Mouse (Mus musculus): ENCODE data around the gene Ccdc50. TPM values are rescaled to one million over a fixed set of nuclear protein-coding genes. Genes with fewer than 3 reads are reported as not detected.
A peak's percentile ranks its signal among the peaks of the same experiment; 100 is the strongest.

Gene Ccdc50
- polyA plus RNA-seq, 1 experiment from 2014 or later, result 55.5 TPM

- WGBS, result 69% methylated on average over 12 of the region's 12 CpGs
- no peak overlapping the region for H3K27ac ChIP-seq (replicated peaks; ENCODE audit: low read depth, low read length)
- no peak overlapping the region for H3K9ac ChIP-seq (ENCODE audit: low read length)
These were observed 746 bp upstream of the Ccdc50 start for GRCm38 (mm10) chr16:27387634-27388611.

GRCm38 (mm10) chr16:27389534-27390282 is 1.0 kb downstream of the Ccdc50 start:
- ATAC-seq (ENCODE audit: insufficient number of reproducible peaks, low FRiP score, low TSS enrichment, low read depth) (no peak; the same call in 1 of the 2 replicates), DNase-seq (ENCODE audit: low spot score) (peak; percentile 36)
- H3K4me1 ChIP-seq (ENCODE audit: control insufficient read depth, insufficient read depth, low read length), result no peaks in the 10 kb centered on the region; the same call in 1 of the 2 replicates
- H3K9me3 ChIP-seq (ENCODE audit: control insufficient read depth, low read length), result no peaks in the 10 kb centered on the region
- peak overlapping the region; percentile 95; the same call in 1 of the 2 replicates for H3K27ac ChIP-seq (replicated peaks; ENCODE audit: low read depth, low read length)
- H3K9ac ChIP-seq (ENCODE audit: low read length), result peak overlapping the region; percentile 96
- peak overlapping the region; percentile 58 for H3K4me2 ChIP-seq (ENCODE audit: low read depth, severe bottlenecking)
- H3K4me3 ChIP-seq (ENCODE audit: low read depth, low read length), result peak overlapping the region; percentile 74
- WGBS, result 41% methylated on average over 7 of the region's 7 CpGs
- no peaks in the 10 kb centered on the region for H3K27me3 ChIP-seq (ENCODE audit: control insufficient read depth, insufficient read depth, low read length)
- H3K36me3 ChIP-seq (ENCODE audit: control insufficient read depth, insufficient read depth, low read length), result no peaks in the 10 kb centered on the region

More at GRCm38 (mm10) chr16:27387634-27388611, 746 bp upstream of the Ccdc50 start:
- H3K27me3 ChIP-seq (ENCODE audit: control insufficient read depth, insufficient read depth, low read length), result no peaks in the 10 kb centered on the region
- H3K4me3 ChIP-seq (ENCODE audit: low read depth, low read length), result peak overlapping the region; percentile 74
- no peaks in the 10 kb centered on the region; the same call in 1 of the 2 replicates for H3K4me1 ChIP-seq (ENCODE audit: control insufficient read depth, insufficient read depth, low read length)
- DNase-seq (ENCODE audit: low spot score), result no peak
- ATAC-seq (ENCODE audit: insufficient number of reproducible peaks, low FRiP score, low TSS enrichment, low read depth), result no peak
- no peaks in the 10 kb centered on the region for H3K9me3 ChIP-seq (ENCODE audit: control insufficient read depth, low read length)
- no peaks in the 10 kb centered on the region for H3K36me3 ChIP-seq (ENCODE audit: control insufficient read depth, insufficient read depth, low read length)
- H3K4me2 ChIP-seq (ENCODE audit: low read depth, severe bottlenecking), result peak overlapping the region; percentile 58

- Histone ChIP-seq H3K4me1 (ENCODE audit: control insufficient read depth, insufficient read depth, low read length) (no peaks in the 10 kb centered on the region; the same call in 1 of the 2 replicates), H3K9me3 (ENCODE audit: control insufficient read depth, low read length) (no peaks in the 10 kb centered on the region), H3K27me3 (ENCODE audit: control insufficient read depth, insufficient read depth, low read length) (no peaks in the 10 kb centered on the region), H3K4me3 (ENCODE audit: low read depth, low read length) (peak overlapping the region; percentile 74; the same call in 1 of the 2 replicates), H3K36me3 (ENCODE audit: control insufficient read depth, insufficient read depth, low read length) (no peaks in the 10 kb centered on the region), H3K27ac (replicated peaks; ENCODE audit: low read depth, low read length) (no peak overlapping the region), H3K4me2 (ENCODE audit: low read depth, severe bottlenecking) (peak overlapping the region; percentile 58; the same call in 1 of the 2 replicates), H3K9ac (ENCODE audit: low read length) (no peak overlapping the region)
- DNase-seq (ENCODE audit: low spot score), result no peak
- 89% methylated on average over 4 of the region's 4 CpGs for WGBS
- no peak for ATAC-seq (ENCODE audit: insufficient number of reproducible peaks, low FRiP score, low TSS enrichment, low read depth)
These were observed 1.6 kb downstream of the Ccdc50 start for GRCm38 (mm10) chr16:27390306-27390705.

GRCm38 (mm10) chr16:27391845-27392244 is 3.2 kb downstream of the Ccdc50 start:
- Histone ChIP-seq H3K4me3 (ENCODE audit: low read depth, low read length) (no peak overlapping the region), H3K4me1 (ENCODE audit: control insufficient read depth, insufficient read depth, low read length) (no peaks in the 10 kb centered on the region; the same call in 1 of the 2 replicates), H3K36me3 (ENCODE audit: control insufficient read depth, insufficient read depth, low read length) (no peaks in the 10 kb centered on the region), H3K4me2 (ENCODE audit: low read depth, severe bottlenecking) (no peak overlapping the region), H3K9ac (ENCODE audit: low read length) (no peak overlapping the region), H3K9me3 (ENCODE audit: control insufficient read depth, low read length) (no peaks in the 10 kb centered on the region), H3K27me3 (ENCODE audit: control insufficient read depth, insufficient read depth, low read length) (no peaks in the 10 kb centered on the region), H3K27ac (replicated peaks; ENCODE audit: low read depth, low read length) (no peak overlapping the region)
- DNase-seq (ENCODE audit: low spot score) (no peak), ATAC-seq (ENCODE audit: insufficient number of reproducible peaks, low FRiP score, low TSS enrichment, low read depth) (no peak)
- 86% methylated on average over 2 of the region's 2 CpGs for WGBS

GRCm38 (mm10) chr16:27395251-27396037 is 6.8 kb downstream of the Ccdc50 start:
- ATAC-seq (ENCODE audit: insufficient number of reproducible peaks, low FRiP score, low TSS enrichment, low read depth), result no peak
- Histone ChIP-seq H3K4me2 (ENCODE audit: low read depth, severe bottlenecking) (no peak overlapping the region), H3K27ac (replicated peaks; ENCODE audit: low read depth, low read length) (no peak overlapping the region), H3K4me1 (ENCODE audit: control insufficient read depth, insufficient read depth, low read length) (no peaks in the 10 kb centered on the region; the same call in 1 of the 2 replicates), H3K36me3 (ENCODE audit: control insufficient read depth, insufficient read depth, low read length) (no peaks in the 10 kb centered on the region), H3K4me3 (ENCODE audit: low read depth, low read length) (no peak overlapping the region), H3K9me3 (ENCODE audit: control insufficient read depth, low read length) (no peaks in the 10 kb centered on the region), H3K9ac (ENCODE audit: low read length) (no peak overlapping the region), H3K27me3 (ENCODE audit: control insufficient read depth, insufficient read depth, low read length) (no peaks in the 10 kb centered on the region)
- DNase-seq (ENCODE audit: low spot score), result no peak
- WGBS, result 89% methylated on average over 4 of the region's 4 CpGs

GRCm38 (mm10) chr16:27396951-27397350 is 8.3 kb downstream of the Ccdc50 start:
- no peaks in the 10 kb centered on the region for H3K27me3 ChIP-seq (ENCODE audit: control insufficient read depth, insufficient read depth, low read length)
- H3K9me3 ChIP-seq (ENCODE audit: control insufficient read depth, low read length), result no peaks in the 10 kb centered on the region
- WGBS, result 97% methylated on average over 1 of the region's 1 CpGs
- H3K27ac ChIP-seq (replicated peaks; ENCODE audit: low read depth, low read length), result no peak overlapping the region
- H3K36me3 ChIP-seq (ENCODE audit: control insufficient read depth, insufficient read depth, low read length), result no peaks in the 10 kb centered on the region
- no peak overlapping the region for H3K9ac ChIP-seq (ENCODE audit: low read length)
- no peaks in the 10 kb centered on the region for H3K4me1 ChIP-seq (ENCODE audit: control insufficient read depth, insufficient read depth, low read length)
- no peak overlapping the region for H3K4me2 ChIP-seq (ENCODE audit: low read depth, severe bottlenecking)
- DNase-seq (ENCODE audit: low spot score) (no peak), ATAC-seq (ENCODE audit: insufficient number of reproducible peaks, low FRiP score, low TSS enrichment, low read depth) (no peak)
- no peak overlapping the region for H3K4me3 ChIP-seq (ENCODE audit: low read depth, low read length)

GRCm38 (mm10) chr16:27399026-27399718 is 10.5 kb downstream of the Ccdc50 start:
- H3K9me3 ChIP-seq (ENCODE audit: control insufficient read depth, low read length), result no peaks in the 10 kb centered on the region
- H3K36me3 ChIP-seq (ENCODE audit: control insufficient read depth, insufficient read depth, low read length), result no peaks in the 10 kb centered on the region
- H3K9ac ChIP-seq (ENCODE audit: low read length), result no peak overlapping the region
- DNase-seq (ENCODE audit: low spot score) (no peak), ATAC-seq (ENCODE audit: insufficient number of reproducible peaks, low FRiP score, low TSS enrichment, low read depth) (no peak)
- no peak overlapping the region for H3K4me3 ChIP-seq (ENCODE audit: low read depth, low read length)
- no peak overlapping the region for H3K4me2 ChIP-seq (ENCODE audit: low read depth, severe bottlenecking)
- no peak overlapping the region for H3K27ac ChIP-seq (replicated peaks; ENCODE audit: low read depth, low read length)
- H3K4me1 ChIP-seq (ENCODE audit: control insufficient read depth, insufficient read depth, low read length), result no peaks in the 10 kb centered on the region
- 92% methylated on average over 3 of the region's 3 CpGs for WGBS
- no peaks in the 10 kb centered on the region for H3K27me3 ChIP-seq (ENCODE audit: control insufficient read depth, insufficient read depth, low read length)

Data from limb, embryonic 11.5 days (tissue).